Mouse (Mus musculus) brain, embryonic 14.5 days (tissue): Measurements from ENCODE around the gene Tarbp1.
A peak's percentile ranks its signal among the peaks of the same experiment; 100 is the strongest.
"Not testable (repeated sequence)": the region's sequence is repeated elsewhere in the genome, so short reads cannot be mapped to it uniquely, and the experiment has no call there.

Experiments
- CTCF ChIP-seq: fragments of 200-500 bp; IDR thresholded peaks from 2 replicates; pipeline ENCODE4 v1.5.1; 2012; ENCODE audit warnings: inconsistent platforms, mild to moderate bottlenecking, moderate library complexity, borderline replicate concordance; ENCODE audit not compliant: insufficient read depth, insufficient read length; ENCODE audit errors: extremely low read depth
- POLR2A ChIP-seq: fragments of 200-500 bp; IDR thresholded peaks from 2 replicates; pipeline ENCODE4 v1.6.1; 2012; ENCODE audit warnings: mild to moderate bottlenecking, inconsistent platforms, borderline replicate concordance; ENCODE audit not compliant: poor library complexity, insufficient read depth, insufficient read length, severe bottlenecking; ENCODE audit errors: extremely low read depth

DNA sequence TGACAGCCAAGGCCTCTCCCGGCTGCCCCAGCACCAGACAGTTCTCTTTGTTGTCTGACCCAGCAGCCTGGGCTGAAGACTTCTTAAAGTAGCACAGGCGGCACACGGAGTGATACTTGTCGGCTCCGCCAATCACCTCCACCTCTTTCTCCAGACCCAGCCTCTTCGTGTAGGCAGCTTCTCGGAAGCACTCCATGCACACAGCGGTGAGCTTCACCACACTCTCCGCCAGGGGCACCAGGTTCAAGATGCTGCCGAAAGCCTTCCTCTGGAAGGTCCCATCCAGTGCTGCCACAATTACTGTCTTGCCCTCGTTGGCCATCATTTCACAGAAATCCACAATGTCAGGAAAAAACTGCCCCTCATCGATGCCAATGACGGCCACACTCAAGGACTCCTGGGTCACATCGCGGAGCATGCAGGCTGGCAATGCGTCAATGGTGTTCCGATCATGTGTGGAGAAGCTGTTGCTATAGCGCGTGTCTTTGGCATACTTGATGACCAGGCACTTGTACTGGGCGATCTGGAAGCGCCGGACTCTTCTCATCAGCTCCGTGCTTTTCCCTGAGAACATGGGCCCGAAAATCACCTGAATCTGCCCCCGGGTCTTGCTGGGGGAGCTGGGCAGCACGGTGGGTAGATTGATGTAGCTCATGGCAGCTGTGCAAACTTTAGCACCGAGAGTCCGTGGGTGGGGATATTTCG, 1.4 kb upstream of the Tarbp1 start:
- TF ChIP-seq CTCF, result peak; percentile 9; the same call in 1 of the 2 replicates
- not testable (repeated sequence) for TF ChIP-seq POLR2A
